Mouse (Mus musculus): ENCODE data around the gene Cdk7. TPM values are rescaled to one million over a fixed set of nuclear protein-coding genes. Genes with fewer than 3 reads are reported as not detected.
A peak's percentile ranks its signal among the peaks of the same experiment; 100 is the strongest.

The Cdk7 gene
- polyA plus RNA-seq, 1 experiment from 2014 or later = 92.0 TPM

DNA sequence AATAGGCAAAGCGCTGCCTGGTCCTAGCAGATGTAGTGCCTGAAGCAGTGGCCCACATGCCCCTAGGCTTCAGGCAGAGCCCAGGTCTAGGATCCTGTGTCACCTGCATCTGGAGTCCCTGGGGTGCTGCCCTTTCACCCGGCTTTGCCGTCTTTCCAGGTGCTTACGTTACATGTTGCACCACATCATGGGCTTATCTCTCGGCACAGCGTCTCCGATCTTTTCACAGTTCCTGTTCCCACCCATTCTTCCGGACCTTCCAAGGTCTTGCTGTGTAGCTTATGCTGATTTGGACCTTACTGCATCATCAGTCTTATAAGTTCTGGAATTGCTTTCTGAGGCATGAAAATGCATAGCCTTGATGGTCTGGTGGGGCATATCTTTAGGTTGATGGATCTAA is 21.8 kb upstream of the Cdk7 start:
- Histone ChIP-seq H3K27ac (ENCODE audit: low read depth, low read length) (peak overlapping the region; percentile 75; the same call in 1 of the 2 replicates), H3K4me1 (replicated peaks; ENCODE audit: control insufficient read depth, insufficient read depth, low read length) (peaks cover 34% of the 10 kb centered on the region), H3K4me3 (ENCODE audit: low read depth, low read length) (no peak overlapping the region), H3K9ac (ENCODE audit: low read depth, low read length) (no peak overlapping the region; the same call in 1 of the 2 replicates), H3K4me2 (peak overlapping the region; percentile 16), H3K36me3 (ENCODE audit: control insufficient read depth, insufficient read depth, low read length) (no peaks in the 10 kb centered on the region), H3K27me3 (replicated peaks; ENCODE audit: control insufficient read depth, insufficient read depth, low read length) (no peaks in the 10 kb centered on the region), H3K9me3 (ENCODE audit: control insufficient read depth, low read length) (no peaks in the 10 kb centered on the region)
- ATAC-seq (replicated peaks; ENCODE audit: low FRiP score) = peak; percentile 63
- WGBS = 62% methylated on average over 8 of the region's 8 CpGs
- no peak for DNase-seq (ENCODE audit: low spot score)

- H3K9me3 ChIP-seq (ENCODE audit: control insufficient read depth, low read length) = no peaks in the 10 kb centered on the region
- no peaks in the 10 kb centered on the region for H3K27me3 ChIP-seq (replicated peaks; ENCODE audit: control insufficient read depth, insufficient read depth, low read length)
- no peak overlapping the region for H3K9ac ChIP-seq (ENCODE audit: low read depth, low read length)
- peak overlapping the region; percentile 75 for H3K27ac ChIP-seq (ENCODE audit: low read depth, low read length)
- whole genome bisulfite sequencing = 62% methylated on average over 3 of the region's 3 CpGs
- H3K4me2 ChIP-seq = peak overlapping the region; percentile 8
- peaks cover 38% of the 10 kb centered on the region for H3K4me1 ChIP-seq (replicated peaks; ENCODE audit: control insufficient read depth, insufficient read depth, low read length)
- ATAC-seq (replicated peaks; ENCODE audit: low FRiP score) = peak; percentile 22; the same call in 1 of the 2 replicates
- no peak overlapping the region for H3K4me3 ChIP-seq (ENCODE audit: low read depth, low read length)
- DNase-seq (ENCODE audit: low spot score) = no peak
- no peaks in the 10 kb centered on the region for H3K36me3 ChIP-seq (ENCODE audit: control insufficient read depth, insufficient read depth, low read length)
These were observed 20.7 kb upstream of the Cdk7 start for GRCm38 (mm10) chr13:100751402-100751801.

GRCm38 (mm10) chr13:100750799-100751198 is 20.1 kb upstream of the Cdk7 start:
- Histone ChIP-seq H3K4me2 (peak overlapping the region; percentile 8), H3K27ac (ENCODE audit: low read depth, low read length) (peak overlapping the region; percentile 75), H3K9ac (ENCODE audit: low read depth, low read length) (peak overlapping the region; percentile 34; the same call in 1 of the 2 replicates), H3K4me1 (replicated peaks; ENCODE audit: control insufficient read depth, insufficient read depth, low read length) (peaks cover 38% of the 10 kb centered on the region), H3K27me3 (replicated peaks; ENCODE audit: control insufficient read depth, insufficient read depth, low read length) (no peaks in the 10 kb centered on the region), H3K4me3 (ENCODE audit: low read depth, low read length) (no peak overlapping the region), H3K9me3 (ENCODE audit: control insufficient read depth, low read length) (no peaks in the 10 kb centered on the region), H3K36me3 (ENCODE audit: control insufficient read depth, insufficient read depth, low read length) (no peaks in the 10 kb centered on the region)
- 49% methylated on average over 5 of the region's 5 CpGs for WGBS
- ATAC-seq (replicated peaks; ENCODE audit: low FRiP score) (no peak), DNase-seq (ENCODE audit: low spot score) (no peak)

- Histone ChIP-seq H3K9me3 (ENCODE audit: control insufficient read depth, low read length) (no peaks in the 10 kb centered on the region), H3K4me1 (replicated peaks; ENCODE audit: control insufficient read depth, insufficient read depth, low read length) (peaks cover 38% of the 10 kb centered on the region), H3K36me3 (ENCODE audit: control insufficient read depth, insufficient read depth, low read length) (no peaks in the 10 kb centered on the region), H3K4me2 (peak overlapping the region; percentile 28; the same call in 1 of the 2 replicates), H3K27ac (ENCODE audit: low read depth, low read length) (no peak overlapping the region), H3K4me3 (ENCODE audit: low read depth, low read length) (no peak overlapping the region), H3K27me3 (replicated peaks; ENCODE audit: control insufficient read depth, insufficient read depth, low read length) (no peaks in the 10 kb centered on the region), H3K9ac (ENCODE audit: low read depth, low read length) (no peak overlapping the region)
- DNase-seq (ENCODE audit: low spot score) (no peak), ATAC-seq (replicated peaks; ENCODE audit: low FRiP score) (peak; percentile 30; the same call in 1 of the 2 replicates)
- WGBS = 48% methylated on average over 8 of the region's 8 CpGs
These were observed 17.9 kb upstream of the Cdk7 start for GRCm38 (mm10) chr13:100748638-100749037.

GRCm38 (mm10) chr13:100746090-100746489 is 15.4 kb upstream of the Cdk7 start:
- no peak for DNase-seq (ENCODE audit: low spot score)
- no peak overlapping the region for H3K4me3 ChIP-seq (ENCODE audit: low read depth, low read length)
- 84% methylated on average over 3 of the region's 3 CpGs for WGBS
- no peak overlapping the region; the same call in 1 of the 2 replicates for H3K27ac ChIP-seq (ENCODE audit: low read depth, low read length)
- no peak overlapping the region; the same call in 1 of the 2 replicates for H3K9ac ChIP-seq (ENCODE audit: low read depth, low read length)
- H3K36me3 ChIP-seq (ENCODE audit: control insufficient read depth, insufficient read depth, low read length) = no peaks in the 10 kb centered on the region
- peaks cover 26% of the 10 kb centered on the region for H3K4me1 ChIP-seq (replicated peaks; ENCODE audit: control insufficient read depth, insufficient read depth, low read length)
- ATAC-seq (replicated peaks; ENCODE audit: low FRiP score) = no peak
- H3K9me3 ChIP-seq (ENCODE audit: control insufficient read depth, low read length) = no peaks in the 10 kb centered on the region
- H3K27me3 ChIP-seq (replicated peaks; ENCODE audit: control insufficient read depth, insufficient read depth, low read length) = no peaks in the 10 kb centered on the region
- no peak overlapping the region for H3K4me2 ChIP-seq

- no peaks in the 10 kb centered on the region for H3K9me3 ChIP-seq (ENCODE audit: control insufficient read depth, low read length)
- H3K4me2 ChIP-seq = peak within 1 kb of the TSS; percentile 59
- peaks cover 21% of the 10 kb centered on the region for H3K4me1 ChIP-seq (replicated peaks; ENCODE audit: control insufficient read depth, insufficient read depth, low read length)
- peak within 1 kb of the TSS; percentile 97 for H3K27ac ChIP-seq (ENCODE audit: low read depth, low read length)
- peak; percentile 86 for ATAC-seq (replicated peaks; ENCODE audit: low FRiP score)
- peak; percentile 92 for DNase-seq (ENCODE audit: low spot score)
- no peaks in the 10 kb centered on the region for H3K36me3 ChIP-seq (ENCODE audit: control insufficient read depth, insufficient read depth, low read length)
- peak within 1 kb of the TSS; percentile 86 for H3K4me3 ChIP-seq (ENCODE audit: low read depth, low read length)
- WGBS = 1% methylated on average over 52 of the region's 52 CpGs
- no peaks in the 10 kb centered on the region for H3K27me3 ChIP-seq (replicated peaks; ENCODE audit: control insufficient read depth, insufficient read depth, low read length)
- peak within 1 kb of the TSS; percentile 85 for H3K9ac ChIP-seq (ENCODE audit: low read depth, low read length)
These were observed 13.5 kb upstream of the Cdk7 start, which contains the start of gene Mrps36 for GRCm38 (mm10) chr13:100744036-100744744. Gene Mrps36, minus strand, starts transcription at chr13:100744659.

DNA sequence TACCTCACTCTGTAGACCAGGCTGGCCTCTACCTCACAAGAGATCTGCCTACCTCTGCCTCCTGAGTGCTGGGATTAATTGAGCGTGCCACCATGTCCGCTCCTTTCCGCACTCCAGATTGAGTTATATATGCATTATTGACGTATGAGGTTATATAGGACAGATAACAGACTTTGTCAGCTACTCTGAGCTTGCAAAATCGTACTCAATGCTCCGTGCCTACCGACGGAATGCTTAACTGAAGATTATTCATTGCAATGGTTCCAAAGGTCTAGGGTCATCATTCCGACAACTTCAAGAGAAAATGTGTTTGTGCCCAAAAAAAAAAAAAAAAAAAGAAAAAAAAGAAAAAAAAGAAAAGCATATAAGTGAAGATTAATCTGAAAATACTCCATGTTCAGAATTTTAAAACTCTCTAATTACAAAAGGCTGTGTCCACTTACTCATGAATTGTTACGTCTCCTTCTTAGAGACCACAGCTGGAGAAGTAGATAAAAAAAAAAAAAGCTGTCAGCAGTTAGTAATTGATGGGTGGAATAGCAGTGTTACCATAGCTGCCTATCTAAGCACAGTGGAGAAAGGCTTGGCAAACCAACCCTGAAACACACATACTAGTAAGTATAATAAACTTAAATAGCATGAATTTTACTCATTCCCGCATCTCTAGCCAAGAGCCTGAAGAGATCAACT is 12.8 kb upstream of the Cdk7 start:
- peak; percentile 54 for ATAC-seq (replicated peaks; ENCODE audit: low FRiP score)
- no peak for DNase-seq (ENCODE audit: low spot score)
- WGBS = 55% methylated on average over 11 of the region's 11 CpGs
- H3K9ac ChIP-seq (ENCODE audit: low read depth, low read length) = peak overlapping the region; percentile 85
- peak overlapping the region; percentile 86 for H3K4me3 ChIP-seq (ENCODE audit: low read depth, low read length)
- H3K36me3 ChIP-seq (ENCODE audit: control insufficient read depth, insufficient read depth, low read length) = no peaks in the 10 kb centered on the region
- peaks cover 18% of the 10 kb centered on the region for H3K4me1 ChIP-seq (replicated peaks; ENCODE audit: control insufficient read depth, insufficient read depth, low read length)
- no peaks in the 10 kb centered on the region for H3K27me3 ChIP-seq (replicated peaks; ENCODE audit: control insufficient read depth, insufficient read depth, low read length)
- H3K9me3 ChIP-seq (ENCODE audit: control insufficient read depth, low read length) = no peaks in the 10 kb centered on the region
- H3K27ac ChIP-seq (ENCODE audit: low read depth, low read length) = peak overlapping the region; percentile 97
- peak overlapping the region; percentile 59 for H3K4me2 ChIP-seq

DNA sequence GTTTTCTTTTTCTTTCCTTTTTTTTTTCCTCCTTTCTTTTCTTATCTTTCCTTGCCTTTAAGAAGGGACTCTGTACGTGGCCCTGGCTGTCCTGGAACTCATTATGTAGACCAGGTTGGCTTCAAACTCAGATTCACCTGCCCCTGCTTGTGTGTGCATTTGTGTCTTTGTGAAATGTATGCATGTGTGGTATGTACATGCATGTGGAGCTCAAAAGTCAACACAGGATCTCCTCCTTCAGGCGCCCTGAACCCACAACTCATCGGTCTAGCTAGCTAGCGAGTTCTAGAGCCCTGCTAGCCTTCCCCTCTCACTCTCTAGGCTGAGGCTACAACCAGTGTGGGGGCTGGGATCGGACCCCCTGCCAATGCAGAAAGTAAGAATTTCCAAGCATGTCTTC is 12.1 kb upstream of the Cdk7 start:
- no peaks in the 10 kb centered on the region for H3K27me3 ChIP-seq (replicated peaks; ENCODE audit: control insufficient read depth, insufficient read depth, low read length)
- H3K27ac ChIP-seq (ENCODE audit: low read depth, low read length) = no peak overlapping the region
- no peak overlapping the region for H3K9ac ChIP-seq (ENCODE audit: low read depth, low read length)
- no peak for DNase-seq (ENCODE audit: low spot score)
- 82% methylated on average over 5 of the region's 5 CpGs for WGBS
- H3K4me2 ChIP-seq = peak overlapping the region; percentile 59
- H3K4me3 ChIP-seq (ENCODE audit: low read depth, low read length) = peak overlapping the region; percentile 86; the same call in 1 of the 2 replicates
- ATAC-seq (replicated peaks; ENCODE audit: low FRiP score) = no peak
- H3K4me1 ChIP-seq (replicated peaks; ENCODE audit: control insufficient read depth, insufficient read depth, low read length) = peaks cover 18% of the 10 kb centered on the region
- no peaks in the 10 kb centered on the region for H3K9me3 ChIP-seq (ENCODE audit: control insufficient read depth, low read length)
- H3K36me3 ChIP-seq (ENCODE audit: control insufficient read depth, insufficient read depth, low read length) = no peaks in the 10 kb centered on the region
